ENCODE assay signal across 11 mouse cellular contexts in genomic region chr1:162615511-162615910, GRCm38 (mm10). TPM values are rescaled to one million over a fixed set of nuclear protein-coding genes. Genes with fewer than 3 reads are reported as not detected.
A peak's percentile ranks its signal among the peaks of the same experiment; 100 is the strongest.
DNase-seq lines count a peak whose midpoint lies in the region; ATAC-seq lines count a peak whose summit lies in the region.
"Had no signal": no experiment of that assay in that cellular context is flagged by ENCODE, and none has a peak within 500 bp of the region (broad histone marks: within the 10 kb centered on the region; RNA-seq: fewer than 3 reads in every experiment).

No protein-coding gene starts in this region.

- no peaks in the 10 kb centered on the region for H3K36me3 ChIP-seq in midbrain, embryonic 11.5 days (ENCODE audit: control insufficient read depth, insufficient read depth, low read length)
- H3K36me3 ChIP-seq in midbrain, embryonic 10.5 days: no peaks in the 10 kb centered on the region
- no peaks in the 10 kb centered on the region for H3K36me3 ChIP-seq in hindbrain, embryonic 13.5 days
- H3K36me3 ChIP-seq in neural tube, embryonic 15.5 days: no peaks in the 10 kb centered on the region
- H3K36me3 ChIP-seq: heart, embryonic 13.5 days; limb, embryonic 10.5 days had no signal

- ATAC-seq in midbrain, embryonic 11.5 days (ENCODE audit: low FRiP score): peak; percentile 68; the same call in 1 of the 2 replicates
- ATAC-seq in hindbrain, embryonic 13.5 days (ENCODE audit: low FRiP score): peak; percentile 95
- peak; percentile 97 for ATAC-seq in neural tube, embryonic 15.5 days (ENCODE audit: low FRiP score)

- H3K27ac ChIP-seq in midbrain, embryonic 11.5 days (ENCODE audit: low read depth, low read length): no peak overlapping the region
- H3K27ac ChIP-seq in midbrain, embryonic 10.5 days (replicated peaks): no peak overlapping the region
- H3K27ac ChIP-seq in hindbrain, embryonic 13.5 days: no peak overlapping the region
- H3K27ac ChIP-seq in neural tube, embryonic 15.5 days (replicated peaks): no peak overlapping the region
- H3K27ac ChIP-seq: heart, embryonic 13.5 days; limb, embryonic 10.5 days had no signal

- H3K4me3 ChIP-seq in midbrain, embryonic 11.5 days (ENCODE audit: low read depth, low read length): no peak overlapping the region
- no peak overlapping the region for H3K4me3 ChIP-seq in midbrain, embryonic 10.5 days
- no peak overlapping the region for H3K4me3 ChIP-seq in hindbrain, embryonic 13.5 days
- no peak overlapping the region for H3K4me3 ChIP-seq in neural tube, embryonic 15.5 days (replicated peaks)
- H3K4me3 ChIP-seq: heart, embryonic 13.5 days; limb, embryonic 10.5 days had no signal

- intact Hi-C loops in gastrocnemius, postnatal 14 days (cut with DNase I; ENCODE audit: low total_unique reads): no loop called here

- no peak overlapping the region for H3K4me2 ChIP-seq in midbrain, embryonic 11.5 days
- no peak overlapping the region for H3K4me2 ChIP-seq in hindbrain, embryonic 13.5 days
- no peak overlapping the region for H3K4me2 ChIP-seq in neural tube, embryonic 15.5 days
- H3K4me2 ChIP-seq: heart, embryonic 13.5 days had no signal

- no peaks in the 10 kb centered on the region for H3K27me3 ChIP-seq in midbrain, embryonic 11.5 days (ENCODE audit: control insufficient read depth, insufficient read depth, low read length)
- H3K27me3 ChIP-seq in midbrain, embryonic 10.5 days (ENCODE audit: low read depth, poor library complexity, severe bottlenecking): no peaks in the 10 kb centered on the region
- H3K27me3 ChIP-seq in hindbrain, embryonic 13.5 days: no peaks in the 10 kb centered on the region
- no peaks in the 10 kb centered on the region for H3K27me3 ChIP-seq in neural tube, embryonic 15.5 days (replicated peaks)
- H3K27me3 ChIP-seq: heart, embryonic 13.5 days had no signal

- no peaks in the 10 kb centered on the region for H3K4me1 ChIP-seq in midbrain, embryonic 11.5 days (ENCODE audit: control insufficient read depth, insufficient read depth, low read length)
- H3K4me1 ChIP-seq in midbrain, embryonic 10.5 days: no peaks in the 10 kb centered on the region
- no peaks in the 10 kb centered on the region for H3K4me1 ChIP-seq in hindbrain, embryonic 13.5 days (replicated peaks)
- no peaks in the 10 kb centered on the region for H3K4me1 ChIP-seq in neural tube, embryonic 15.5 days
- H3K4me1 ChIP-seq: heart, embryonic 13.5 days; limb, embryonic 10.5 days had no signal

- H3K9me3 ChIP-seq in midbrain, embryonic 11.5 days (ENCODE audit: control insufficient read depth, low read length): no peaks in the 10 kb centered on the region
- no peaks in the 10 kb centered on the region for H3K9me3 ChIP-seq in midbrain, embryonic 10.5 days (replicated peaks)
- H3K9me3 ChIP-seq in hindbrain, embryonic 13.5 days: no peaks in the 10 kb centered on the region
- H3K9me3 ChIP-seq in neural tube, embryonic 15.5 days (replicated peaks): no peaks in the 10 kb centered on the region
- H3K9me3 ChIP-seq: heart, embryonic 13.5 days; limb, embryonic 10.5 days had no signal

- H3K9ac ChIP-seq in midbrain, embryonic 11.5 days (ENCODE audit: low read length): no peak overlapping the region
- no peak overlapping the region for H3K9ac ChIP-seq in hindbrain, embryonic 13.5 days
- H3K9ac ChIP-seq in neural tube, embryonic 15.5 days (replicated peaks): no peak overlapping the region
- H3K9ac ChIP-seq: heart, embryonic 13.5 days had no signal

- DNase-seq in midbrain, embryonic 11.5 days (ENCODE audit: low spot score, missing footprints): no peak
- DNase-seq in midbrain, embryonic 10.5 days (ENCODE audit: low spot score): no peak
- DNase-seq in NIH3T3 (ENCODE audit: low read depth): peak; percentile 51
- DNase-seq in gastrocnemius, postnatal 14 days: no peak
- no peak for DNase-seq in lung, postnatal 4 days
- no peak for DNase-seq in adrenal gland, postnatal 14 days

- WGBS in midbrain, embryonic 11.5 days: 78% methylated on average over 1 of the region's 1 CpGs
- WGBS in midbrain, embryonic 10.5 days: 84% methylated on average over 1 of the region's 1 CpGs
- 74% methylated on average over 1 of the region's 1 CpGs for WGBS in hindbrain, embryonic 13.5 days
- 70% methylated on average over 1 of the region's 1 CpGs for WGBS in neural tube, embryonic 15.5 days

RNA-seq across cellular contexts. Expression of gene Myoc, which starts 23.4 kb away (rescaled TPM):
- polyA plus RNA-seq in midbrain, embryonic 11.5 days (2014; fragmentation: Nextera tagmentation; extraction: Ambion mirVana): not detected in 2 replicates
- not detected in 2 replicates for polyA plus RNA-seq in midbrain, embryonic 10.5 days (2016; fragmentation: Nextera tagmentation; extraction: Ambion mirVana)
- not detected in 2 replicates for polyA plus RNA-seq in hindbrain, embryonic 13.5 days (2015; fragmentation: Nextera tagmentation; extraction: Ambion mirVana)
- 0.06 TPM in 1 of 2 replicates, not detected in the other for polyA plus RNA-seq in neural tube, embryonic 15.5 days (2015; fragmentation: Nextera tagmentation; extraction: Ambion mirVana)
- total RNA-seq in gastrocnemius, postnatal 14 days (2021): 10 to 100 TPM; 13.4 to 14.3 TPM
- 0.74 and 0.83 TPM in 2 replicates for total RNA-seq in adrenal gland, postnatal 14 days (2021)
- polyA plus RNA-seq: heart, embryonic 13.5 days; limb, embryonic 10.5 days had no signal

RNA-seq across cellular contexts. Expression of gene Myocos, which starts 42.5 kb away (rescaled TPM):
- not detected in 2 replicates for polyA plus RNA-seq in midbrain, embryonic 11.5 days (2014; fragmentation: Nextera tagmentation; extraction: Ambion mirVana)
- polyA plus RNA-seq in midbrain, embryonic 10.5 days (2016; fragmentation: Nextera tagmentation; extraction: Ambion mirVana): not detected in 2 replicates
- polyA plus RNA-seq in hindbrain, embryonic 13.5 days (2015; fragmentation: Nextera tagmentation; extraction: Ambion mirVana): not detected in 2 replicates
- not detected in 2 replicates for polyA plus RNA-seq in neural tube, embryonic 15.5 days (2015; fragmentation: Nextera tagmentation; extraction: Ambion mirVana)
- total RNA-seq in gastrocnemius, postnatal 14 days (2021): not detected
- total RNA-seq in adrenal gland, postnatal 14 days (2021): not detected in 2 replicates
- polyA plus RNA-seq: cerebellum, adult 2 months; heart, embryonic 13.5 days; limb, embryonic 10.5 days had no signal

RNA-seq across cellular contexts. Expression of gene Vamp4, which starts 45.2 kb away (rescaled TPM):
- polyA plus RNA-seq in midbrain, embryonic 11.5 days (2014; fragmentation: Nextera tagmentation; extraction: Ambion mirVana): 64.4 and 68.2 TPM in 2 replicates
- polyA plus RNA-seq in midbrain, embryonic 10.5 days (2016; fragmentation: Nextera tagmentation; extraction: Ambion mirVana): 52.3 and 53.0 TPM in 2 replicates
- polyA plus RNA-seq in hindbrain, embryonic 13.5 days (2015; fragmentation: Nextera tagmentation; extraction: Ambion mirVana): 76.0 and 77.9 TPM in 2 replicates
- polyA plus RNA-seq in neural tube, embryonic 15.5 days (2015; fragmentation: Nextera tagmentation; extraction: Ambion mirVana): 81.3 and 87.0 TPM in 2 replicates
- total RNA-seq in gastrocnemius, postnatal 14 days (2021): 10 to 100 TPM; 14.6 to 16.0 TPM
- total RNA-seq in adrenal gland, postnatal 14 days (2021): 30.9 and 36.7 TPM in 2 replicates
